In the genomic region with DNA sequence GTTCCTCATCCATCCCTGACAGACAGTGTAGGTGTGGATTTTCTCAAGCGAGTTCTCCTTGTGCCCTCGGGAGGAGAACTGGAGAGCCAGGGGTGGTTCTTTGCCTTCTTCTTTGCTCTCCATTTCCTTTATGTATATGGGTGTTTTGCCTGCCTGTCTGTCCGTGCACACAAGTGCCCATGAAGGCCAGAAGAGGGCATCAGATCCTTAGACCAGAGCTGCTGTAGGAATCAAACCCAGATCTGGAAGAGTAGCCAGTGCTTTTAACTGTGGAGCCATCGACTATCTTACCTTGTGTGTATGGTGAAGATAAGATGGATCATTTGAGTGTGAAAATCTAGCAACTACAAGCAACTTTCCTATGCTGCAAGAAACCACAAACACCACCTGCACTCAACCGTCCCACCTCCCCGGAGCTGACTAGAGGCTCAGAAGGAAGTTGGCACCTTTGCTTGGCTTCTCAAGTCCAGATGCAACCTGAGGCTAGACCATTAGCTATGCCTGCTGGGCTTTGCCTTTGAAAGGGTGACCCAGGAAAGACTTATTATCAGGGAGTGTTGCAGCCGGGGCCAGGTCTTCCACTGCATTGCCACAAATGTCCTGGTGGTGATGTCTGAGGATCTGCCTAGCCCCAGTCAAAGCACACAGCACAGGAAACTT, we compare ENCODE assay signal across 15 mouse cellular contexts. TPM values are rescaled to one million over a fixed set of nuclear protein-coding genes. Genes with fewer than 3 reads are reported as not detected.
A peak's percentile ranks its signal among the peaks of the same experiment; 100 is the strongest.
DNase-seq lines count a peak whose midpoint lies in the region; ATAC-seq and TF ChIP-seq lines count a peak whose summit lies in the region.
"Had no signal": no experiment of that assay in that cellular context is flagged by ENCODE, and none has a peak within 500 bp of the region (broad histone marks: within the 10 kb centered on the region; RNA-seq: fewer than 3 reads in every experiment).

No protein-coding gene starts in this region.

- 0 out of 2 replicates have a peak, but pooled peaks cover 3% of the 10 kb centered on the region for H3K4me1 ChIP-seq in intestine, embryonic 16.5 days (ENCODE audit: control insufficient read depth, insufficient read depth, low read length)
- H3K4me1 ChIP-seq in intestine, embryonic 15.5 days (replicated peaks): peaks cover 9% of the 10 kb centered on the region; the same call in 1 of the 2 replicates
- peaks cover 3% of the 10 kb centered on the region for H3K4me1 ChIP-seq in embryonic fibroblast, embryonic 13.5 days (ENCODE audit: control insufficient read depth, insufficient read depth, low read length)

- H3K9me3 ChIP-seq in intestine, embryonic 16.5 days (ENCODE audit: control insufficient read depth, low read length): no peaks in the 10 kb centered on the region
- H3K9me3 ChIP-seq in intestine, embryonic 15.5 days: no peaks in the 10 kb centered on the region
- H3K9me3 ChIP-seq: hindbrain, embryonic 10.5 days; midbrain, embryonic 10.5 days; neural tube, embryonic 13.5 days had no signal

- H3K27me3 ChIP-seq in intestine, embryonic 16.5 days (replicated peaks; ENCODE audit: control insufficient read depth, insufficient read depth, low read length): no peaks in the 10 kb centered on the region
- H3K27me3 ChIP-seq in intestine, embryonic 15.5 days (replicated peaks): no peaks in the 10 kb centered on the region
- H3K27me3 ChIP-seq: neural tube, embryonic 13.5 days had no signal

- no peak overlapping the region for H3K4me2 ChIP-seq in intestine, embryonic 16.5 days (ENCODE audit: low read depth, low read length)
- no peak overlapping the region for H3K4me2 ChIP-seq in intestine, embryonic 15.5 days (replicated peaks)
- H3K4me2 ChIP-seq: neural tube, embryonic 13.5 days had no signal

- no peak for TF ChIP-seq POLR2A in embryonic fibroblast, embryonic 13.5 days (IDR thresholded peaks at IDR 0.05; ENCODE audit: low read depth, low read length)

- 0 out of 2 replicates have a peak, but pooled peaks have one; percentile 45 for ATAC-seq in intestine, embryonic 16.5 days
- no peak for ATAC-seq in intestine, embryonic 15.5 days
- ATAC-seq: activated CD4-positive, CD25-positive, alpha-beta regulatory T cell, adult 4 months had no signal

- H3K4me3 ChIP-seq in intestine, embryonic 16.5 days (ENCODE audit: low read length): no peak overlapping the region
- no peak overlapping the region for H3K4me3 ChIP-seq in intestine, embryonic 15.5 days (replicated peaks)
- no peak overlapping the region for H3K4me3 ChIP-seq in embryonic fibroblast, embryonic 13.5 days (ENCODE audit: insufficient read depth, low read length)
- H3K4me3 ChIP-seq: hindbrain, embryonic 10.5 days; midbrain, embryonic 10.5 days; neural tube, embryonic 13.5 days had no signal

- DNase-seq in 3T3-L1 (ENCODE audit: low read depth, low spot score) (peak; percentile 17), 416B (ENCODE audit: low read depth) (peak; percentile 71)
- DNase-seq in neural tube, embryonic 10.5 days (ENCODE audit: extremely low spot score, low spot score): no peak
- no peak for DNase-seq in frontal cortex, postnatal 25 days (ENCODE audit: low spot score in 2 of 2)
- DNase-seq: cerebellum, adult 11-12 months; gastrocnemius, postnatal 36 days; right cerebral cortex, postnatal 25 days had no signal

- WGBS in intestine, embryonic 16.5 days: 48% methylated on average over 7 of the region's 7 CpGs
- 42% methylated on average over 7 of the region's 7 CpGs for WGBS in intestine, embryonic 15.5 days

- TF ChIP-seq CTCF in embryonic fibroblast, embryonic 13.5 days (IDR thresholded peaks at IDR 0.05; ENCODE audit: borderline replicate concordance, insufficient read depth, low read length): peak; percentile 17; the same call in 1 of the 2 replicates

- H3K36me3 ChIP-seq in intestine, embryonic 16.5 days (ENCODE audit: control insufficient read depth, insufficient read depth, low read length): no peaks in the 10 kb centered on the region
- no peaks in the 10 kb centered on the region for H3K36me3 ChIP-seq in intestine, embryonic 15.5 days
- H3K36me3 ChIP-seq: hindbrain, embryonic 10.5 days; midbrain, embryonic 10.5 days; neural tube, embryonic 13.5 days had no signal

- H3K27ac ChIP-seq in intestine, embryonic 16.5 days (ENCODE audit: low read length): no peak overlapping the region
- H3K27ac ChIP-seq in intestine, embryonic 15.5 days: no peak overlapping the region
- H3K27ac ChIP-seq in embryonic fibroblast, embryonic 13.5 days (ENCODE audit: insufficient read depth, low read length): no peak overlapping the region
- H3K27ac ChIP-seq: hindbrain, embryonic 10.5 days; midbrain, embryonic 10.5 days; neural tube, embryonic 13.5 days had no signal

- H3K9ac ChIP-seq in intestine, embryonic 16.5 days (ENCODE audit: low read depth, low read length): no peak overlapping the region
- no peak overlapping the region for H3K9ac ChIP-seq in intestine, embryonic 15.5 days
- H3K9ac ChIP-seq: neural tube, embryonic 13.5 days had no signal

RNA-seq across cellular contexts. Expression of a gene that starts 27.3 kb away (rescaled TPM):
- 5.5 and 6.4 TPM in 2 replicates for polyA plus RNA-seq in intestine, embryonic 16.5 days (2015; fragmentation: Nextera tagmentation; extraction: Ambion mirVana)
- polyA plus RNA-seq in intestine, embryonic 15.5 days (2015; fragmentation: Nextera tagmentation; extraction: Ambion mirVana): 8.0 and 9.1 TPM in 2 replicates
- polyA plus RNA-seq in embryonic fibroblast, embryonic 13.5 days (2011; ENCODE audit: insufficient read length, low read depth, missing spikeins): 39.3 and 48.9 TPM in 2 replicates

RNA-seq across cellular contexts. Expression of a gene that starts 41.5 kb away (rescaled TPM):
- not detected in 2 replicates for polyA plus RNA-seq in intestine, embryonic 16.5 days (2015; fragmentation: Nextera tagmentation; extraction: Ambion mirVana)
- polyA plus RNA-seq in intestine, embryonic 15.5 days (2015; fragmentation: Nextera tagmentation; extraction: Ambion mirVana): not detected in 2 replicates
- polyA plus RNA-seq in embryonic fibroblast, embryonic 13.5 days (2011; ENCODE audit: insufficient read length, low read depth, missing spikeins): not detected in 2 replicates
- polyA plus RNA-seq: activated CD4-positive, CD25-positive, alpha-beta regulatory T cell, adult 4 months; hindbrain, embryonic 10.5 days; limb, embryonic 14.5 days; midbrain, embryonic 10.5 days; neural tube, embryonic 13.5 days had no signal

Comparison
In these comparisons a context has a peak if more than half of its experiments do, and no peak if none do; other contexts are left out.
1. DNase-seq: peak in 3T3-L1 (single experiment) and 416B (single experiment); none in neural tube, embryonic 10.5 days (single experiment) and frontal cortex, postnatal 25 days (0 of 2).